Mouse (Mus musculus) ovary, postnatal 14 days (tissue): Measurements from ENCODE around the gene Fen1.
"Not testable (repeated sequence)": the region's sequence is repeated elsewhere in the genome, so short reads cannot be mapped to it uniquely, and the experiment has no call there.

Experiments
- DNase-seq: peaks from one replicate; pipeline ENCODE4 v3.0.0; 2022; ENCODE audit warnings: low spot score

The Fen1 gene

DNA sequence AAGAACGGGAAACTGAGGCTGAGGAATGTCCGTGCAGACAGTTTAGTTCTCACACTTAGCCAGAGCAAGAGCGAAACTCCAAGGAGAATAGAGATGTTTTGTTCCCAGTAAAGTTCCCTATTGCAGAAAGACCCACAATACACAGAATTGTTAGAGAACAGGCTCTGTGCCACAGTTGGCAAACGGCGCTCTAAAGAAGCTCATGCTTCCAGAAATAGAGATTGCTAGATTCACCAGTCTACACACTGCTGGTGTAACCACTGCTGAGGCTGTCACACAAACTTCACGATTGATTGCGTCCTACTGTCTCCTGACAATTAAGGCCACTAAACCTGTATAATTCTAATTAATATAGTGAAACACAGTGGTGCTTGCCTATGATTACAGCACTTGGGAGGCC, 22.7 kb downstream of the Fen1 start:
- no peak for DNase-seq

DNA sequence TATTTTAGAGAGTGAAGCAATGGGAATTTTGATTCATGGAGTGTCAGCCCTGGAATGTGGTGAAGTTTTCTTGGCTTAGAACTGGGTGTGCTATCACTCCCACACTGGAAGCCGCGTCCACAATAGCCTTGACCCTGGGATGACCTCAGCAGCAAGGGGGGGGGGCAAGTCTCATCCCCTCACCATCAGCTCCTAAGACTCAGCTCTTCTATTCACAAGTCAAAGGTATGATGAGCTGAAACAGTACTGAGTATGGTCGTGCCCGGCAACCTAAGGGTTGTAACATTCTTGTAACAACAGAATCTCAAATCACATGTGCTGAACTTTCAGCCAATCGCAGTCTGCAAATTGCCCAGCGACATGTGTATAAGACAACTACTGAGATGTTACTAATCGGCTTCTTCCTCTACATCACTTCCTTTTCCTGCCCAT, 27.0 kb downstream of the Fen1 start:
- DNase-seq, result no peak

DNA sequence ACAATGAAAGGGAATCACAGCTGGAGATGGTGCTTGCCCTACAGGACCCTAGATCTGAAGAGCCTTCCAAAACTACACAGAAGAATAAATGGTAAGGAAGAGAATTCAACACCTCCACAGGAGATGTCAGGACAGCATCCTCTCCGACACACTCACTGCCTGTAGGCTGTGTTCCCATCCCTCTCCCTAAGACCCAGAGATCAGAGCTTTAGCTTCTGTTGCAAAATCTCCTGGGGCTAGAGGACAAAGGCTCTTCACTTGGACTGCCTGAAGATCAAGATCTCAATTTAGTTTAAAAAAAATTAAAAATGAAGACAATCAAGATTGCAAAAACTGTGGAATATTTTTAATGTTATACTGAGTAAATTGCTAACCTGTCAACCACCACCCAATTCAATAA, 27.5 kb downstream of the Fen1 start:
- DNase-seq, result no peak

DNA sequence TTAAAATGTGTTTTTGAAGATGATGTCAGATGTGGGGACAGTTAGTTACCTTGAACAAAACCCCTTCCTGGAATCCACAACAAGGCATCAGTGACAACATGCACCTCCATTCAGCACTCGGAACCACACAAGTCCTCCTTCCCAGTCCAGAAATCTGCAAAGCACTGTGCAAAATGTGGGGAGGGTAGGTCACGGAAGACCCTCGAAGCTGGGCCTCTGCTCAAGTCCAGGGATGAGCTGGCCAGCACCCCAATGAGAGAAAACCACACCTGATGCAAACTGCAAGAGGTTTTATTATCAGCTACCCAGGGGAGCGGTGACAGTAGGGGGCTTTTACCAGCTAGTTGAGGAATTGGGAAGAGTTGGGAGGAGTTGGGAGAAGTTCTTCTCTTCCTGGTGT, 29.0 kb downstream of the Fen1 start:
- DNase-seq, result no peak

DNA sequence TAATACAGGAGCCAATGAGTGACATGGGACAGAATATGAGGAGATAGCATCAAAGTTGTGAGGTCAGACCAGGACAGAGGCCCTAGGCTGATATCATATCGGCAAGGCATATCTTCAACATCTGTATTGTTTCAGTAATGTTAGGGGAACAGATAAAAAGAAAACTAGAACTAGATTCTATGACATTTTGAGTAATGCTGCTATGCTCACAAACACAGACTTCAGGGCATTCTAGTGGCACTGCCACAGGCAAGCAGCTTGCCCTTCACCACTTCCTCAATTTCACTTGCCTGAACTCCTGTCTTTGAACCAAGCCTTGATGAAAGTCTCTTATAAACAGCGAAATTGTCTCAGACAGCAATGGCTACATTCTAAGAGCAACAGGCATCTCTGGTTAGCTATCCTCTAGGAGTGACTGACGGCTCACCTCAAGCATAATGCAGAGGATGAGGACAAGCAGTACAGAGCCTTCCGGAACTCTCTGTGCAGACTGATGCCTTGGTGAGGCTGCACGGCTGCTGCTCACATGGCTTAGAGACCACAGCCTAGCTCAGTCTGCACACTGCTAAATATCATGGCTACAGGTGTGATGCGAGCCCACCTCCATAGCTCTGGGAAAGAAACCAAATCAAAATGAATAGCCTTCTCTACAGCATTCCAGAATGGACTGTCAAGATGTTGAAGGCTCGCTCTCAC, 30.0 kb downstream of the Fen1 start:
- DNase-seq, result no peak

DNA sequence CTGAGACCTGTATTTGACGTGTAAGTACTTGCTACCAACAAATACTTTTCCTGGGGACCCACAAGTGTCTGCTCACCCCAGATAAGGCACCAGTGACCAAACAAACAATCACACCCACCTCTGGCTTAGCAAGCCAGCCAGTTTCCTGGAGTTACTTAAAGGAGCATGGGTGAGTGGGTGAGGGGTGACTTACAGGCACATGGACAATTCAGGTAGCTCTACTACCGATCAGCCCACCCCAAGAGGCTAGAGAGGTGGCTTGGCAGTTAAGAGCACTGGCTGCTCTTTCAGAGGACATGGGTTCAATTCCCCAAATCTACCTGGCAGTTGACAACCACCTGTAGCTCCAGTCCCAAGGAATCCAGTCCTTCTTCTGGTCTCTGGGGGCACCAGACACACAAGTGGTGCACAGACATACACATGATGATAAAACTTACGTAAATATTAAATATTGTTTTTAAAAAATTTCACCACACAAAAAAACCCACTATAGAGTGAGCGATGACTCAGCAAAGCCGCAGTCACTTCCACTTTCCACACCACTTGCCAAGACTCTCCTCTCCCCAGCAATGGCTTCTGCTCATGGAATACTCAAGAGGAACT, 30.8 kb downstream of the Fen1 start:
- DNase-seq, result no peak

DNA sequence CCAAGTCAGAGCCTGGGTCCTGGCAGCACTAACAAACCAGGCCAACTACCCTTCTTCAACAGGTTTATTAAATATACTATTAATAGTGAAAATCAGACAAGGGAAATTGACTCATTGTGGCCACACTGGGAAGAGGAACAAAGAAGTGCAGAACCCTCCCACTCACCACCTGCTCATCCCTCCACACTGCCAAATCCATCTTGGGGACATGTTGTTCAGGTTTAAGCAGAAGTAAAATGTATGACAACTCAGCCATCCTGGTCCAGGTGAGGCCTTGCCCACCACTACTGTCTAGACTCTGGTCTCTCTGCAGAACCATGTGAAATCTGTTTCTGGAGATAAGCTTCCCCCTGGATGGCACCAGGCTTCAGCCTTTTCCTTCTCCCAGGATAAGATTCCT, 32.1 kb downstream of the Fen1 start:
- no peak for DNase-seq

DNA sequence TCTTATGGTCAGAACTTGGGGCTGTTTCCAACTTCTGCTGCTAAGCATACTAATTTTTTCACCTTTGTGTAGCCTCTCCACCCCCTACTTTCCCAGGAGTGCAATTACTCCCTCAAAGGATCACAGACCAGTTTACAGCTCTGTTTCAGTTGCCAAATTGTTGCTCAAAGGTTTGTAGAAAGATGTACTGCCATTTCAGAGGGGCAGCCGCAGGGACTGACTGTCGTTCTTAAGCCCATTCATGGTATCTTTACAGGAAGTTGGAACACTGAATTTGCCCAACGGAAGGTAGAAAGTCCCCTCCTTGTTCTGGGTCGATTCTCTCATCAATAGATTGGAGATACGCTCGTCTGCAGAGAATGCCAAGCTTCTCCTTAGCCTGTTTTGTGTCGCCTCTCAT, 32.6 kb downstream of the Fen1 start:
- DNase-seq, result no peak

DNA sequence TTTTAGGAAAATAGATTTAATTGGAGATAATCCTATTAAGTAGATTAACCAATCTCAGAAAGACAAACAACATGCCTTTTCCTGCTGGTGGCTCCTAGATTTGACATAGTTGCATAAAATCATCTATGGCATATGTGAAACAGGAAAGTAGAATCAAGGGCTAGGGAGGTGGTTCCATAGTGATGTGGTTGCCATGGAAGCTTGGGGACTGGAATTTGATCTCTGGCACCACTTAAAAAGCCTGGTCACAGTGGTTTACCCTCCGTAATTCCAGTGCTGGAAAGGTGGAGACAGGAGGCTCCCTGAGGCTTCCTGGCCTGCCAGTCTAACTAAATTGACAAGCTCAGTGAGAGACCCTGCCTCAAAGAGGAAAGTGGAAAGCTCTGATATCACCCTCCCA, 33.5 kb downstream of the Fen1 start:
- DNase-seq, result no peak

DNA sequence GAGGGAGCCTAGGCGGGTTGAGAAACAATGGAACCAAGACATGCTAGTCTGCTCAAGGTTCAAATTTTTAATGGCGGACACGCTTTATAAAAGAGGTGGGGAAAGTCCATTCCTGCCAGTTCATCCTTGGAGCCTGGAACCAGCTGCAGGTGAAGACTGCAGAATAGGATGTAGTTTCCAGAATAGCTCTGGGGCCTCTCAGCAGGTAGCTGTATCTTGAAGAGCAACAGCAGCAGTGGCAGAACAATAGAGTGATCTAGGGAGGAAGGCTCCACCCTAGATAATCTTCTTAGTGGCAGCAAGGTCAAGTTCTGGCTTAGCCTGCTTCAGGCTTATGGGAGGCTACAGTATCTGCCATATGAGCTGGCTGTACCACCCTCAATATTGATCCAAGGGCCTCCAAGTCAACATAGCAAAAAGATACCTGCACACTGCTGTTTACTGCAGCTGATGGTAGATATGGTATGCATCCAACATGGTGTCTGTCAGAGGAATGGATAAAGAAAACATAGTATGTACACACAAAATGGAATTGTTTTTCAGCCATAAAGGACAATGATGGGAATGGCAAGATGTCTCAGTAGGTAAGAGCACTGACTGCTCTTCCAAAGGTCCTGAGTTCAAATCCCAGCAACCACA, 34.2 kb downstream of the Fen1 start:
- DNase-seq, result not testable (repeated sequence)

DNA sequence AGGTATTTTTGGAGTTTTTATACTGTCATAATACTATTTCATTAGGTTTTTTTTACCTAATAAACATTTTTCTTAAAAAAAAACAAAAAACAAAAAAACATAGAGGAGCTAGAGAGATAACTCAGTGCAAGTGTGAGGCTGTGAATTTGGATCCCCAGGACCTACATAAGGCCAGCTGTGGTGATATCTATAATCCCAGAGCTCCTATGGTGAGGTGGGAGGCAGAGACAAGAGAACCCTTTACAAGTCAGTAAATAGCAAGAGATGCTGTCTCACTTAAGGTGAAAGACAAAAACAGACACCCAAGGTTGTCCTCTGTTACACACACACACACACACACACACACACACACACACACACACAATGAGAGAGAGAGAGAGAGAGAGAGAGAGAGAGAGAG, 34.8 kb downstream of the Fen1 start:
- no peak for DNase-seq

DNA sequence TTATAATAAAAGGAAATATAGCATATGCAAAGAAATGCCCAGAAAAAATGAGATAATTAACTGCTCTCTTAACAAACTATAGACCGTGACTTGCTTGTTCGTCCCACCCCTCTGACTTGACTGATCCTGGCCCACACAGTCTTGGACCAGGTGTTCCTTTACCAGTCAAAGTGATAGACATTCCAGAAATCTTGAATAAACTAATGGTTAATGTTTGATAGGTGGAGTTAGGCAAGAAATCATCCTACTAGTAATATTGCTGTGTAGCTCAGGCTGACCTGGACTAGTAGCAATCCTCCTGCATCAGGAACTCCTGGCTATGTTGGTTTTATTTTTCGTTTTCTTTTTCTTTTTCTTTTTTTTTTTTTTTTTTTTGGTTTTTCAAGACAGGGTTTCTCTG, 35.5 kb downstream of the Fen1 start:
- DNase-seq, result no peak

DNA sequence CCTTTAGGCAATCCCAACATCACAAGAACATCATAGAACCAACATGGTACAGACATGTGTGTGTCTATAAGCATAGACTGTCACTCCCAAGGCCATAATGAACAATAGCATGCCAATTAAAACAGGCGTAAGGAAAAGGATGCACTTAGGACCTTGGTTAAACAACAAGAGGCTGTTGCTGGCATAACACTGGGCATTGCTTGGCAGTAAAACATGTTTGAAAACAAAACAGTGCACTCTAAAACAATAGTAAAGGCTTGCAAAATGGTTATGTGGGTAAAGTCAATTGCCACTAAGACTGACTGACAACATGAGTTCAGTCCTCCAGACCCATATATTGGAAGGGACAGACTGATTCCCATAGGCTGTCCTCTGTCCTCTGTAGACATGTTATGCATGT, 36.0 kb downstream of the Fen1 start:
- DNase-seq, result no peak

DNA sequence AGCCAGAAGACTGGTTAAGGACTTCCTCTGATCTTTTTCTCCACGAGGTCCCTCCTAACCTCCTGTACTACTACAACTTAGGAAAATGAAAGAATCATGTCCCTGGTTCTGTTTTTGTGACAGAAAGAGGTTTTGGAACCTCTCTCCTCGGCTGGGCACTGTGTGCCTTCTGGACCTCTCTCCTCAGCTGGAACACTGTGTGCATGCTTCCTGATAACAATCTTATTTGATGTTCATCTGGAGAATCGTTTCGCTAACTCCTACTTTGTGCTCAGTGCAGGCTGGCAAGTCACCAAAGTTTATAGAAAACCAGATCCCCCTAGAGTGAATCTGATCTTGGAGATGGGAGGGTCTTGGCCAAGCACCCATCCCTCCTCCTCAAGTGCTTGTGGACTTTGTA, 36.9 kb downstream of the Fen1 start:
- DNase-seq, result no peak

DNA sequence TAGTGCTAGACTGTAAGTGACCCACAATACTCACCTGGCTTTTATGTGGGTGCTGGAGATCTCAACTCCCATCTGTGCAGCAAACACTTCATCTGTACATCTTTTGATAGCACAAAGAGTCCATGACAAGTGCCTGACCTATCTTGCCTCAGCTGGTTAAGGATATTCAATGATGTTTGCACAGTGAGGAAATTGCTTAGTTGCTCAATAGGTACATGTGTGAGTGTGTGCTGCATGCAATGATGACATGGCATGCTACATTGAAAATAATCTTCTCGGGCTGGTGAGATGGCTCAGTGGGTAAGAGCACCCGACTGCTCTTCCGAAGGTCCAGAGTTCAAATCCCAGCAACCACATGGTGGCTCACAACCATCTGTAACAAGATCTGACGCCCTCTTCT, 38.0 kb downstream of the Fen1 start:
- not testable (repeated sequence) for DNase-seq

DNA sequence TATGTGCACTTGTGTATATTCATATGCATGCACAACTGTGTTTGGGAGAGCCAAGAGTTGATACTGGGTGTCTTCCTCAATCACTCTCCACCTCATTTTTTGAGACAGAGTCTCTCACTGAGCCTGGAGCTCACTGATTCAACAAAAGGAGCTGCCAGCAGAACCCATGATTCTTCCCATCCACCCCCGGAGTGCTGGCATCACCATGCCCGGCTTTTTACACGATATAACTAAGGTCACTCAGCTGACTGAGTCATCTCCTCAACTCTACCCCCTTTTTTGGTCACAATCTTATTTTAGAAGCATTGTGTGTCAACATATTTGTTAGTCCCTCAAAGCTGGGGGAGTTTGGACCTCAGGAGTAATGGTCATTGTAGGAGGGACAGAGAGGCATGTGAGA, 40.1 kb downstream of the Fen1 start:
- DNase-seq, result no peak

DNA sequence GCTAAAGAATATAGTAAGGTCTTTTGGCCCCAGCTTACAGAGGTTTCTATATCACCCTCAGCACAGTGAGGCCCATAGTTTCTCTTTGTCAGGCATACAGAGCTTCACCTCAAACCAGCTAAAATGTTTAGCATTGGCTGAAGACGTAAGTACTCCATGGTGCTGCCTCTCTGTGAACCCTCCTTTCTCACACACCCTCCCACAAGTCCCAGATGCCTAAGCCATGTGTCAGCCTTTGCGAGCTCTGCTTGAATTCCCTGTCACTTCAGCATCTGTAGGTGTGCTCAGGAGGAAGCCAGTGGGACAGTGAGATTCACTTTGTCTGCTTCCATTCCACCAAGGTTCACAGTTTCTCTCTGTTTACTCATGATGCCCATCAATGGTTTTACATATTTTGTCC, 46.2 kb downstream of the Fen1 start:
- no peak for DNase-seq

DNA sequence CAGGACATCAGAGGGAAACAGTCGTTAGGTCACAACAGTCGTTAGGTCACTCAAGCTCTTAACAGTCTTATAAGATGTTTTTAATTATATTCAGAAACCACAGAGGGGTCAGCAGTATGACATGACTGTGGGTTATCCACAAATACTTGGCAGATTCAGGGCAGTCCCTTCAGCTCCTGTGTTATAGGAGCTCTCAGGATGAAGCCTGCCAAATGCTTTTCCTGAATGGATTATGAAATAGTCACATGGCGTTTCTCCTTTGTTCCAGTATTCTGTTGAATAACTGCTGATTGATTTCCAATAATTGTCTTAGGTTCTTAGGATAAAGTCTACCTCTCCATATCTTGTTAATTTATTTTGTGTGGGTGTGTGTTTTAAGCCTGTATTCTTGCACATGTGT, 54.8 kb downstream of the Fen1 start:
- no peak for DNase-seq
